Mouse (Mus musculus) spleen, postnatal 10 days (tissue): ENCODE data around the gene Rem1.
"Not testable (repeated sequence)": the region's sequence is repeated elsewhere in the genome, so short reads cannot be mapped to it uniquely, and the experiment has no call there.

Source experiments
- DNase-seq, 2 experiments: peaks; one replicate each; pipeline ENCODE4 v3.0.0; 2021 to 2022; ENCODE audit warnings: low spot score in 2 of 2

Gene Rem1

DNA sequence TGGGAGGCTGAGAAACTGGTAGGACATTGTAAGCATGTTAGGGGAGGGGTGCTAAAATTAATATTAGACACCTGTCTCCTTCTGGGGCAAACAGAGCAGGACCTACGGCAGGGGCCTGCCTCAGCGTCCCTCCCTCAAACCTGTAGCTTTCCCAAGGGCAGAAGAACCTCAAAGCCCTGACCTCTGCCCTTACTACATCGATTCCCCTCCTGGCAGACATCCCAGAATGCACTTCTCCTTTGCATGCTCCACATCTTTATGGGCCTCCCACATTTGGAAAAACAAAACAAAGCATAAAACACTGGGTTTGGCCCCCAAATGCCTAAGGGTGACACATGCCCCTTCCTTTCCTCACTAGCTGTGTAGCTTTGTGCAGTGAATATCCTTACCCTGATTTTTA is 2.5 kb downstream of the Rem1 start:
- no peak for DNase-seq

GRCm38 (mm10) chr2:152629904-152630303 is 3.2 kb downstream of the Rem1 start:
- no peak for DNase-seq

GRCm38 (mm10) chr2:152633334-152633733 is 6.6 kb downstream of the Rem1 start:
- DNase-seq: no peak

DNA sequence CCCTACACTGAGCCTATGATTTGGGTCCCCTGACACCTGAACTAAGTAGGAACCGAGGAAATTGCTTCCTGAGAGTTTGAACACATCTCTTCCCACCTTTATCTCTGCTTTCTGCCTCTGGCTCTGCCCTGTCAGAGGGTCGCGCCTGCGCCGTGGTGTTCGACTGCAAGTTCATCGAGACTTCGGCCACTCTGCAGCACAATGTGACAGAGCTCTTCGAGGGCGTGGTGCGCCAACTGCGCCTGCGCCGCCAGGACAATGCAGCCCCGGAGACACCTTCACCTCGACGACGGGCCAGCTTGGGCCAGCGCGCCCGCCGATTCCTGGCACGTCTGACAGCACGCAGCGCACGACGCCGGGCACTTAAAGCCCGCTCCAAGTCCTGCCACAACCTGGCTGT is 7.6 kb downstream of the Rem1 start:
- DNase-seq: no peak

DNA sequence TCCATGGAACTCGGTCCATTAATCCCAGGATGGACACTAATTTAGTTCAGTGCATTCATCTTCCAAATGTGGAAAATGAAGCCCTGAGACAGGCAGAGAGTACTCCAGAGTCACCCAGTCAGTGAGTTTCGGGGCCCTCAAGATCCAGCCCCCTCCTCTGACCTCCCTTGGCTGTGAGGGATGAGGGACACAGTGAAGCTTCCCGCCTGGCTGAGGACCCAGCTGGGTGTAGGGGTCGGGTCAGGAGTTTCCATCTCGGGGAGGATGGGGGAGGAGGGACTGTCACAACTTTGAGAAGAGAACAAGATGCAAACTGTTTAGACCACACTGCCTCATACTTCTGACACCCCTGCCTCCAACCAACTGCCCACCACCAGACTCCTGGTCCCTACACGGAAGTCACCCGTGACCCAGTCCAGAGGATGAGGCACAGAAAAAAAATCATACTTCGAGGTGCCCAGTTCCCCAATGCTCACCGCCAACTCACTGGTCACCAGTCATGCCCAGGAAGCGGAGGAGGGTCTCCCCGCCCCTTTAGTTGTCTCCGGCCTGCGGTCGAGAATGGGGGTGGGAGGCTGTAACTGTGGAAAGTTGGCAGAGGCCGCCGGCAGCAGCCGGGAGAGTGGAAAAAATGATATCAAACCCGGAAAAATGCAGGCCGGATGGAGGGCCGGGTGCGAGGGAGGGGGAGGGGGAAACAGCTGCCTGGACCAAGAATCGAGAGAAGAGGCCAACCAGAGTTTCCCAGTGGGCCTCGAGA is 9.7 kb downstream of the Rem1 start:
- peak in 1 of 2 experiments; percentile 41 for DNase-seq

GRCm38 (mm10) chr2:152637006-152637322 is 10.2 kb downstream of the Rem1 start:
- no peak for DNase-seq

DNA sequence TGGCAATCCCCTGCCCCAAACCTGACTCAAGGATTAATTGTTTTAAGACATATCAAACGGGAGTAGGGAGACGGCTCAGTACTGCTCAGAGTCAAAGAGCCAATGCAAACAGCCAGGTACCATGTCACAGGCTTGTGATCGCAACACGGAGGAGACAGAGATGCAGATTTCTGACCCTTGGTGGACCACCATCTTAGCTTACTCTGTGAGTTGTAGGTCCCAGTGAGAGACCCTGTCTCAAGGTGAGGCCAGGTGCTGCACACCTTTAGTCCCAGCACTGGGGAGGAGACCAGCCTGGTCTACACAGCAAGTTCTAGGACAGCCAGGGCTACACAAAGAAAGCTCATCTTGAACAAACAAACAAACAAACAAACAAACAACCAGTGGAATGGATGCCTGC is 10.6 kb downstream of the Rem1 start:
- DNase-seq: no peak

- no peak for DNase-seq
These were observed 12.1 kb downstream of the Rem1 start for GRCm38 (mm10) chr2:152638865-152639264.

- DNase-seq: no peak
These were observed 12.8 kb downstream of the Rem1 start for GRCm38 (mm10) chr2:152639406-152640113.

DNA sequence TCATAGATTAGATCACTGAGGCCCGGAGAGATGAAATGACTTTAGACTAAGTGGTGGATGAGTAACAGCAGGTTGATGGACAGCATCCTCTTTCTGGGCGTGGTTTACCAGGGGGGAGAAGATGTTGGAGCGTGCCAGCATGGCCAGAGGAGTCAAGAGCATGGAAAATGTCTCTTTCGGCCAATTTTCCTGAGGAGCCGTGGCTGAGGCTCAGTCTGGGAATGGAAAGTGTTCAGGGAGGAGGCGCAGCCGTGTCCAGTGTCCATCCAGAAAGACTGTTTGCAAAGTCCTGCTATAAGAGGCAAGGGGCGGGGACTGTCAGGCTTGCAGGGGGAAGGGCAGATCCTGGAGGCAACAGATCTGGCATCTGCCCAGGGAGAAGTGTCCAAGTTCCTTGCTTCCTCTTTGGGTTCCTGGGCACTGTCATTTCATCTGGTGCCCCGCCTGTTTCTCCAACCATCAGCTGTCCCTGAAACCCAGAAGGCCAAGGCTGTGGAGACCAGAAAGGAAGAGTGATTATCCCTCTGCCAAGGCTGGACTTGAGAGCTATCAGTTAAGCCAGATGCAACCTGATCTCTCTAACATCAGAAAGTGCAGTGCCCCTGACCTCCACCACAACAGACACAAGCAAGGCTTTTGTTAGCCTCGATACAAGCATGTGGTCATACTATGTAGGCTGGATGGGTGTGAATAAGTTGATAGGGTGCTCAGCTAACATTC is 26.3 kb downstream of the Rem1 start:
- peak in 1 of 2 experiments; percentile 41 for DNase-seq

- no peak for DNase-seq
These were observed 27.3 kb downstream of the Rem1 start for GRCm38 (mm10) chr2:152653874-152654715.

DNA sequence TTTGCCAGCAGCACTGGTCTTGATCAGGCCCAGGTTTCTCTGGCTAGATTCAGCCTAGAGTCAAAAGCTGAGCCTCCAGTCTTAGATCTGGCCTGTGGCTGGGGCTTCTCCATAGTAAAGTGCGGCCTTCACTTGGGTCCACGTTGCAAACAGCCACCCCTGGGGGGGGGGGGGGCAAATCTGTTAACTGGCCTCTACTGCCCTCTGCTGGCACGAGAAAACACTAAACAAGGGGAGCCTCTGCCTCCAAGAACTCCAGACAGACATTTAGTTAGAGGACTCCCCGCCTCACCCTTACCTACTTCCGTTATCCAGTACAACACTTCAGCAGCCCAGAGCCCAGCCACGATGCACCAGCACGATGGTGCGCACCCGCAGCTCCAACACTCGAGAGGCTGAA is 30.6 kb downstream of the Rem1 start:
- DNase-seq: peak in 1 of 2 experiments; percentile 45

DNA sequence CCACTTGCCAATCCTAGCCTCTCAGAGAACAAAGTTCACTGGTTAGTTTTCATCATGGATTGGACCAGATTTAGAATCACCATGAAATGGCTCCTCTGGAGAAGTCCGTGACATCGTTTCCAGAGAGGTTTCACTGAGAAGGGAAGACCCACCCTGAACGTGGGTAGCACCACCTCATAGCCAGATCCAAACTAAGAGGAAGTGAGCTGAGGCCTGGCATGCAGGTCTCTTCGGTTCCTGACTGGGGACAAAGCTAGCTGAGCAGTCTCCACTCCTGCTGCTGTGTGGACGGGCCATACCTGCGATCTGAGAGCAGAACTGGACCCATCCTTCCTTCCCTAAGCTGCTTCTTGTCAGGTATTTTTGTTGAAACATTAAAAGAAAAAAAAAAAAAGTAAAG is 34.4 kb downstream of the Rem1 start:
- no peak for DNase-seq

DNA sequence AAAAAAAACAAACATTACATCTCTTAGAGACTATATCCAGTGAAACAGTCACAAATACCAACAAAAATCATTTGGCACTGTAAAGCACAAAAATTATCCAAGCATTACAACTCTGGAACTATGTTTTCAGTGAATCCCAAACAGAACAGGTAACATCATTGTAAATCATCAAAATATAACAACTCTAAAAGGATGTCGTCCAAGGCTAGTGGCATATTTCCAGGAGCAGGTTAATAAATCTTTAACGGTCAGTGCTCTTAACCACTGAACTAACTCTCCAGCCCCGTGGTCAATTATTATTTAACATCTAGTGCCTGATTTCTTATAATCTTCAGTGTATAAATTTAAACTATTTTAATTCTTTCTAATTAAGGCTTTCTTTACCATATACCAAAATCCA is 39.4 kb downstream of the Rem1 start:
- not testable (repeated sequence) for DNase-seq

DNA sequence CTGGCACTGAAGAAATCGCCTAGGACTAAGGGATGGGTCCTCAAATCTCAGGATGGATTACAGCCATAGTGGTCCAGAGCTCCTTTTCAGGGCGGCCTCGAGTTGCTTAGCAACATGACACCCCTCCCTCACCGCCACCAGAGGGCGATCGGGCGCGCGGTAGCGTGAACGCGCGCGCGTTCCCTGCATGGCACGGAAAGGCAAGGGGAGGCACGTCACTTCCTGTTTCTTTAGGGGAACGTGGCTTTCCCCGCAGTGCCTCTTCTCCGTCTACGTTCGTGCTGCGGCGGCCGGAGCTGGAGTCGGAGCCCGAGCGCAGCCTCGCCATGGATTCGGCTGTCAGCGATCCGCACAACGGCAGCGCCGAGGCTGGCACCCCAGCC is 42.5 kb downstream of the Rem1 start, which contains the start of gene H13:
TSS of gene H13 (plus strand) at position 206 of the 383 bp plus-strand sequence.
- DNase-seq: peak; percentile 81 to 91

DNA sequence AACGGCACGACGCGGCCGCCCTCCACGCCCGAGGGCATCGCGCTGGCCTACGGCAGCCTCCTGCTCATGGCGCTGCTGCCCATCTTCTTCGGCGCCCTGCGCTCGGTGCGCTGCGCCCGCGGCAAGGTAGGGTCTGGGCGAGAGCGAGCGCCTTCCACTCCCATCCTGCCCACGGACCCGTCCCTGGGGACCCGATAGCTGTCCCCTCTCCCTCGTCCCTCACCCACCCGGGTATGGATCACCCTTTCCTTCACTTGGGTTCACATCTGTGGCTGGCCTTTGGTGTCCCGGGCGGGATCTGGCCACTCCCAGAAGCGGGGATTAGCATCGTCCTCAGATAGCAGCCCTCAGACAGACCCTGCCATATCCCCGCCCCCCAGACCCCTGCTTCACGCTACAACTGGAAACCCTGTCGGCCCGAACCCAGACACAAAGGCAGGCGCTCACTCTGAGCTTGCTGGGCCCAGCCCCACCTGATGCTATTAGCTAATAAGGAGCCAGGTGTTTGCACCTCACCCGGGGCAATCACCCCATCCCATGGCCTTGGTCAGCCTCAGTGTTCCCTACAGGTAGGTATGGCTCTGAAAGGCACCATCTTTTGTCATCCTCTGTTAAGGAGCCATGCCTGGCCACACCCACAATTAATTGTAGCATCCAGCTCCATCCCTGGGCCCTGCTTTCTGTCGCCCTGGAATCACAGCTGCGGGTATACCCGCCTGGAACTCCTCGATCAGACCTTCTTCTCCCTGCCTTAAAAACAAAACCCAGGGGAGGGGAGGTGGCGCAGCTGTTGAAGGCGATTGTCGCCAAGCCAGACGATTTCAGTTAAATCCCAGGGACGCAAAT is 43.1 kb downstream of the Rem1 start:
- DNase-seq: peak; percentile 29

GRCm38 (mm10) chr2:152670983-152671641 is 44.4 kb downstream of the Rem1 start:
- DNase-seq: peak; percentile 44 to 77

- peak; percentile 24 to 66 for DNase-seq
These were observed 44.9 kb downstream of the Rem1 start for GRCm38 (mm10) chr2:152671642-152671999.

- no peak for DNase-seq
These were observed 45.4 kb downstream of the Rem1 start for GRCm38 (mm10) chr2:152672166-152672565.

DNA sequence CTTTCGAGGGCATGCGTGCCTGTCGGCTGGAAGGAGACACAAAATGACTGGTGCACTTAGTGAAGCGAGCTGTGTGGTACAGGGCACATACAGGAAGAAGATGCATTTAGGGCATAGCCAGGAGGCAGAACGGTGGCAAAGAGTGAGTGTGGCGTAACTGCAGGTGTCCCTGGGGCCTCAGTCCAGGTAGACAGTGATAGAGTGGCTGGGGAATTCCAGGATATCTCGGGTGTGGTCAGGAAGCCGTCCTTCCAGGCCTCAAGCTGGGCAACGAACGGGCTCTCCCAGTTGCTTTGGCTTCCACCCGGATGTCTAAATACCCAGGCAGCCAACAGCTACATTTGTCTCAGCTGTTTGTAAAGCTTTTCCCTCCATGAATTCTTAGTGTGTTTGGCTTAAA is 47.4 kb downstream of the Rem1 start:
- no peak for DNase-seq
